Mouse (Mus musculus): Measurements from ENCODE around the gene Aacs.
"Not testable (repeated sequence)": the region's sequence is repeated elsewhere in the genome, so short reads cannot be mapped to it uniquely, and the experiment has no call there.

Gene Aacs

GRCm38 (mm10) chr5:125475601-125476285 is at the start of gene Aacs:
Aacs (plus strand) TSS chr5:125475814.
- DNase-seq (ENCODE audit: low read depth, low spot score), result peak; percentile 95

GRCm38 (mm10) chr5:125426343-125426742 is 49.3 kb upstream of the Aacs start:
- DNase-seq (ENCODE audit: low read depth, low spot score), result no peak

- not testable (repeated sequence) for DNase-seq (ENCODE audit: low read depth, low spot score)
Observed at GRCm38 (mm10) chr5:125432324-125432723, 43.3 kb upstream of the Aacs start.

- DNase-seq (ENCODE audit: low read depth, low spot score), result peak; percentile 93
Observed at GRCm38 (mm10) chr5:125433793-125434337, 41.7 kb upstream of the Aacs start, which contains the start of gene Dhx37. Dhx37 (minus strand) TSS chr5:125434121.

- DNase-seq (ENCODE audit: low read depth, low spot score), result not testable (repeated sequence)
Observed at GRCm38 (mm10) chr5:125434347-125434746, 41.3 kb upstream of the Aacs start.

GRCm38 (mm10) chr5:125440583-125441233 is 34.9 kb upstream of the Aacs start:
- DNase-seq (ENCODE audit: low read depth, low spot score), result no peak

- no peak for DNase-seq (ENCODE audit: low read depth, low spot score)
Observed at GRCm38 (mm10) chr5:125441234-125442114, 34.1 kb upstream of the Aacs start, which contains the start of gene Bri3bp. Bri3bp (plus strand) TSS chr5:125441568.

- no peak for DNase-seq (ENCODE audit: low read depth, low spot score)
Observed at GRCm38 (mm10) chr5:125442136-125442995, 33.2 kb upstream of the Aacs start.

GRCm38 (mm10) chr5:125443335-125443734 is 32.3 kb upstream of the Aacs start:
- DNase-seq (ENCODE audit: low read depth, low spot score), result no peak

- DNase-seq (ENCODE audit: low read depth, low spot score), result no peak
Observed at GRCm38 (mm10) chr5:125443915-125444314, 31.7 kb upstream of the Aacs start.

- DNase-seq (ENCODE audit: low read depth, low spot score), result no peak
Observed at GRCm38 (mm10) chr5:125444554-125444953, 31.1 kb upstream of the Aacs start.

- no peak for DNase-seq (ENCODE audit: low read depth, low spot score)
Observed at GRCm38 (mm10) chr5:125446344-125446743, 29.3 kb upstream of the Aacs start.

- DNase-seq (ENCODE audit: low read depth, low spot score), result no peak
Observed at GRCm38 (mm10) chr5:125448026-125448425, 27.6 kb upstream of the Aacs start.

GRCm38 (mm10) chr5:125448631-125449030 is 27.0 kb upstream of the Aacs start:
- no peak for DNase-seq (ENCODE audit: low read depth, low spot score)

GRCm38 (mm10) chr5:125449306-125449705 is 26.3 kb upstream of the Aacs start:
- no peak for DNase-seq (ENCODE audit: low read depth, low spot score)

- no peak for DNase-seq (ENCODE audit: low read depth, low spot score)
Observed at GRCm38 (mm10) chr5:125452573-125452972, 23.0 kb upstream of the Aacs start.

GRCm38 (mm10) chr5:125456100-125456499 is 19.5 kb upstream of the Aacs start:
- no peak for DNase-seq (ENCODE audit: low read depth, low spot score)

- no peak for DNase-seq (ENCODE audit: low read depth, low spot score)
Observed at GRCm38 (mm10) chr5:125457538-125457937, 18.1 kb upstream of the Aacs start.

GRCm38 (mm10) chr5:125460574-125460973 is 15.0 kb upstream of the Aacs start:
- DNase-seq (ENCODE audit: low read depth, low spot score), result no peak

GRCm38 (mm10) chr5:125461868-125462445 is 13.7 kb upstream of the Aacs start:
- DNase-seq (ENCODE audit: low read depth, low spot score), result no peak

All from c-Kit-negative CD71-positive TER-119-positive erythroid progenitor cells, embryonic 14.5 days (primary cell).